Mouse (Mus musculus): Measurements from ENCODE around the gene Nfix. TPM values are rescaled to one million over a fixed set of nuclear protein-coding genes. Genes with fewer than 3 reads are reported as not detected.
A peak's percentile ranks its signal among the peaks of the same experiment; 100 is the strongest.

Nfix gene
- total RNA-seq, 2 experiments from 2014 or later = 465 to 558 TPM

DNA sequence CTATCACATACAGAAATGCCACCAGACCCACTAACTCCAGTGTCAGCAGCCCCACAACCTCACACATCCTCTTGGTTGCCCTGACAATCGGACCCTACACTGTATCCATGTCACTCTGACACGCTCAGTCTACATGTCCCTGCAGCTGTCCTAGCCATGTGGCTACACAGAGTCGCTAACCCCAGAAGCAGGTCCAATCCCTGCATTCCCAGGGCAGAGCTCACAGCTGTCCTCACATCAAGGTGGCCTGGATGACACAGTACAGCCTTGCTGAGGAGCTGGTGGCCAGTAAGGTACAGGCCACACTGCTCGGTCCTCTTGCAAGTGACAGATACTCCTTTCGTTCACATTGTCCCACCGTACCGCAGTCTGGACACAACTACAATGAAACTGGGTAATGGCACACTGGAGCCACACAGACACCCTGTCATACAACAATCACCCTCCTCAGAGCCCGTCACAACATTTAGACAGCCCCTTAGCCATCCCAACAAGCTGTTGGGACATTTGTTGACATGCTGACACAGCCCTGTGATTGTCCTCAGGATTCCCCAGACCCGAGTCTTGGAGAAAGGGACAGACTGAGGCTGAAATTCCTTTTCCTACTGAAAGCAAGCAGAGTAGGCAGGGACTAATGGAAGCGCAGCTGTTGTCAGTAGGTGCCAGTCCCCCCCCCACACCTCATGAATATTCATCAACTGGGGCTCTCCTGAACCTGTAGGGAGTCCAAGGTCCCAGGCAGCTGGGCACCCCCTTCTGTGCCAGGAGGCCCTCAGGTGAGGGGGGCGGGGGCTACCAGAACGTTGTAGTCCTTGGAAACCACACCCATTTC lies 9.2 kb upstream of the Nfix start:
- intact Hi-C loops (cut with DNase I) = no loop called here
- DNase-seq = no peak

DNA sequence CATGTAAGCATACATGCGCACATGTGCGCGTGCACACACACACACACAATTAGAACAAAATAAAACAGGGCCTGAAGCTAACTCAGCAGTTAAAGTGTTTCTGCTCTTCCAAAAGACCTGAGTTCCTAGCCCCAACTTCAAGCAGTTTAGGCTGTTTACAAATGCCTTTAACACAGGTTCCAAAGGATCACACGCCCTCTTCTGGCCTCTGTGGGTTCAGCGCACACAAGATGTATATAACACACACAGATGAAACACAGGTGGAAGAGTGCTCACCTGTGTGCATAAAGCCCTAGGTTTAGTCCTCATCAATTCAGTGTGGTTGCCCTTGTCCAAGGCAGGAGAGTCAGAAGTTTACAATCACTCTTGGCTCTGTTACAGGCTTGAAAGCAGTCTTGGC lies 5.9 kb upstream of the Nfix start:
- no peak overlapping the region for H3K4me3 ChIP-seq
- intact Hi-C loops (cut with DNase I) = no loop called here
- H3K27ac ChIP-seq = no peak overlapping the region
- TF ChIP-seq CTCF (IDR thresholded peaks at IDR 0.05) = no peak; the same call in 1 of the 2 replicates
- DNase-seq = no peak

More for the DNA sequence above, 9.2 kb upstream of the Nfix start:
- Histone ChIP-seq H3K4me3 (no peak overlapping the region), H3K27ac (peak overlapping the region; percentile 62)
- no peak for TF ChIP-seq CTCF (IDR thresholded peaks at IDR 0.05)

DNA sequence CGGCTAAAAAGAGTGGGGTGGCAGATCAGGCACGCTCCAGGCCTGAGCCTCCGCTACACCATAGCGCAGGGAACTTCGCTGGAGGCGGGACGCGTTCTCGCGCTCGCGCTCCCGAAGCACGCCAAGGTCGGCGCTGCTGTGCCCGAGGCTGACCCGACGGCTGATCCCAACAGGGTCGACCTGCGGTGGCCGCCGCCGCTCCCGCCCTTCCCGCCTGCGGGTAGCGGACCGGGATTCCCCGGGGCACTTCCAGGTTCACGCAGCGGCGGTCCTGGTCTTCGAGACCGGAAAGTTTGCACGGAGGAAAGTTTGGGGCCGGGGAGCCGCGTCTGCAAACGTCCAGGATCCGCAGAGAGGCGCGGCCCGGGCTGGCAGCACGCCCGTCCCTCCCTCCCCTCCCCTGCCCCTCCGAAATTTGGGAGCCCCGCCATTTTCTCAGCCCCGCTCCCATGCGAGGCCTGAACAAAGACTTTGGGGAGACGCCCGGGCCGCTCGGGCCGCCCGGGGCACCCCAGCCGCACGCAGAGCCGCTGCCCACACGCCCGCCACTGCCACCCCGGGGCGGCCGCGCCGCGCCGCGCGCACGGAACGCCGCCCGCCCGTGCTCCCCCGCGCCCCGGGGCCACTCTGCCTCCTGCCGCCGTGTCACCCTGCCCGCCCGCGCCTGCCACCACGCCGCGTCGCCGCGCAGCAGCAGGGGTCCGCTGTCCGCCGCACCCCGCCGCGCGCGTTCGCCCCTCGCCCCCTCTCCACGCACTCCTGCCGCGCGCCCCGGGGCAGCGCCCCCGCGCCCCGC lies 810 bp downstream of the Nfix start:
- peak; percentile 86 for DNase-seq
- Histone ChIP-seq H3K27ac (peak overlapping the region; percentile 96), H3K4me3 (peak overlapping the region; percentile 91)
- TF ChIP-seq CTCF (IDR thresholded peaks at IDR 0.05) = peak; percentile 7; the same call in 1 of the 2 replicates
- intact Hi-C loops (cut with DNase I) = loop anchor here (2.0 to 5.0 kb wide), 3 partner anchors 25 to 63 kb away; no protein-coding TSS in a partner anchor

DNA sequence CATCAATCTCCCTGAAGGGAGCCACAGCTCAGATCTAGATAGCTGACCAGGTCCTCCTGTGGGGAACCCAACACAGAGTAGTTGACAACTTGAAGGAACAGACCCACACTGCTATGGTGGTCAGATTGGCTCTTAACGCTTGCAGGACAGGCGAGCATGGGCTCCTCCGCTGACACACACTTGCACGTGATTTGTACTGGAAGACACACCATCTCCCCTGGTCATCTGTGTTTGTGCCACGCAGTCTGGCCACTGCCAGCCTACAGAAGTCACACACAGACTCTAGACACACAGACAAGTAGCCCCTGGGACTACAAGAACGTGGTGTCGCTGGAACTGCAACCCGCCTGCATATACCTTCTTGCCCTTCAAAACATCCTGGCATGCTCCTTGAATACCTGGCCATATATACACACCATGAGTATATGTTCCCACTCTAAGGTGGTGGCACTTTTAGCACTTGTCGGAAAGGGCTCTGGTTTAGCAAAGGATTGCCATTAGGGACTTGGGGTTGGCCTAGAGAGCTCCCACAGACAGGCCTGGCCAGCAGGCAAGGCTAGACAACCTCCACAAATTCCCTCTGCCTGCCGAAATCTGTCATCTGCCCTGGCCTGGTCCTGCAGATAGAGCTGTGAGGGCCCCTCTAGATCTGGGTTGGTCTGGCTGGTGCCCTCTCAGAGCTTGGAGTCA lies 1.6 kb downstream of the Nfix start:
- intact Hi-C loops (cut with DNase I) = loop anchor here (2.0 to 5.0 kb wide), 3 partner anchors 24 to 62 kb away; no protein-coding TSS in a partner anchor
- no peak for DNase-seq
- TF ChIP-seq CTCF (IDR thresholded peaks at IDR 0.05) = no peak
- Histone ChIP-seq H3K27ac (peak overlapping the region; percentile 96), H3K4me3 (peak overlapping the region; percentile 91)

DNA sequence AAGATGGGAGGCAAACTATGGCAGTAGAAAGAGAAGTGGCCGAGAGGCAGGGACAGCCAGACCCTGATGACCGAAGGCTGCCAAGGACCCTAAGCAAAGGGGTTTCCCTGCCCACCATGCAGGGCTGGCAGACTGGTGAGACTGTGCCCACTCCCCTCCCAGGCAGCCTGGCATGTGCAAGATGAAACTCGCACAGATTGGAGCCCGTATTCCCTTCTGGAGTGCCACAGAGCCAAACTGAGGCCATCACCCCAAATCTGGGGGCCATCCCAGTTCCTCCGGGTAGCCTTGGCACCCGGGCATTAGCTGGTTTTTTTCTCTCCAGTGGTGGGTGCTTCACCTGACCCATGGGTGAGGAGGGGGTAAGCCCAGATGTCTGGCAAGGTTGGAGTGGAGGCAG lies 2.2 kb downstream of the Nfix start:
- DNase-seq = no peak
- no peak for TF ChIP-seq CTCF (IDR thresholded peaks at IDR 0.05)
- H3K4me3 ChIP-seq = peak overlapping the region; percentile 91
- intact Hi-C loops (cut with DNase I) = loop anchor here (2.0 to 5.0 kb wide), 3 partner anchors 23 to 61 kb away; no protein-coding TSS in a partner anchor
- H3K27ac ChIP-seq = peak overlapping the region; percentile 96

DNA sequence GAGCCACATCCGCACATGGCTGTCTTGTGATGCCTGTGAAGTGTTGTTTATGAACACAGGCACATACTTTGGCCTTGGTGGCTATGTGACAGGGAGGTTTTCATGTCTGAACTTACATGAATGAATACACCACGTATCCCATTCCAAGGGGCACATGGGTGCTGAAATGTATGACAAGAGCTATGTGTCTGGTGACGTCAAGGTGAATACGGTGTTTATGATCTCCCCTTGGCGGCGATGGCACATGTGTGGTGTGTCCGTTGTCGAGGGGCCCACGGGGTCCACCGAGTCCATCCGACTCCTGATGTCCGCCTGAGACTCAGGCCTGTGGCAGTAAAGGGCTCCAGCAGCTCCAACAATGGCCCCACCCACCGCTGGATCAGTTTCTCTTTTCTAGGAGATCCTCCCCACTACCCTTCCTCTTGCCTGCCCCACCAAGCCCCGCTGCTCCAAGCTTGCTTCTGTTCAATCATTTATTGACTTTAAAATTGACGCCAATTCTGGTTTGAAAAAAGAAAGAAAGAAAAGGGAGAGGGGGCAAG lies 2.8 kb downstream of the Nfix start:
- peak; percentile 58 for DNase-seq
- intact Hi-C loops (cut with DNase I) = loop anchor here (5.0 kb wide), 1 partner anchor 35 kb away; no protein-coding TSS in a partner anchor
- Histone ChIP-seq H3K4me3 (peak overlapping the region; percentile 91), H3K27ac (peak overlapping the region; percentile 96)
- TF ChIP-seq CTCF (IDR thresholded peaks at IDR 0.05) = no peak

DNA sequence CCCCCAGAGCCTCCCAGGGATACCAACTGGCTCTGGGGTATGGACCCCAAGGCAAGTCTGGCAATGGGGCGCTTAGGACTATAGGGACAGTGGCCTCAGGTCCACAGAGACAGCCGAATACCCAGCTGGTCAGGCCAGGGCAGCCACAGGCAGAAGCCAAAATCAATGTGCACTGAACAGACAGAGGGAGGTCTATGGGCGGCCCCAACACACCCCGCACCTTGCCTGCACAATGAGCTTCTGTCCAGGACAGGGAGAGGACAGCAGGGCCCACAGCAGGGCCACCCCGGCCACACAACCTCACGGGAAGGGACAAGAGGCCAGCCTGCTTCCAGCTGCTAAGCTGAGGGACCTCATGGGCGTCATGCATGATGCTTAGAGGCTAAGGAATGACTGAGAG lies 5.7 kb downstream of the Nfix start:
- DNase-seq = no peak
- intact Hi-C loops (cut with DNase I) = no loop called here
- Histone ChIP-seq H3K27ac (peak overlapping the region; percentile 96), H3K4me3 (peak overlapping the region; percentile 63)
- TF ChIP-seq CTCF (IDR thresholded peaks at IDR 0.05) = no peak

DNA sequence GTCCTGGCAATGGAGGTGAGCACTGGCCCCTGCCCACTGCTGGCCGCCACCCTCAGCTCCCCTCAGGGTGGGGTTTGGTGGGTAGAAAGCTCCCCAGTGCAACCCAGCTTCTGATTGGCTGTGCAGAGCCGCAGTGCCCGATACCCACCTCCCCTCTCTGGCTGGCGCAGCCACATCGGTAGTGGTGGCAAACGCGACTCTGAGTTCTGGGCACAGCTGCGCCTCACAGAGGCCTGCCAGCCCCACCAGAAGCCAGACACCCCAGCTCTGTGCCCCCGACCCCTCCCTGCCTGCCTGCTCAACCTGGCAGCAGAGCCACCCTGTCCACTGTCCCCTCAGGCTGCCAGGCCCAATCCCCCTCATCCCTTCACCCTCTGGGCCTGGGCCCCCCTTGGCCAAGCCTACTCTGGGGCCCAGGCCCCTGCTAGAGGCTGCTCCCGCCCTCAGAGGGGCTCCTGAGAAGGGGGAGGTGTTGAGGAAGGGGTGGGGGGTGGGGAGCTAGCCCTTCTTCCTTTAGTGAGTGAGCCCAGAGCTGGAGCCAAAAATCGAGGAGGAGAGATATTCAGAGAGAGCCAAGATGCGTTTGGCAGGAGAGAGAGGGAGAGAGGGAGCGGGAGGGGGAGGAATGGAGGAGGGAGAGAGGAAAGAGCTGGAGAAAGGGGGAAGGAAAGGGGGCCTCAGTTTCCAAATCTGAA lies 6.2 kb downstream of the Nfix start:
- no peak for TF ChIP-seq CTCF (IDR thresholded peaks at IDR 0.05)
- intact Hi-C loops (cut with DNase I) = no loop called here
- DNase-seq = peak; percentile 86
- H3K27ac ChIP-seq = peak overlapping the region; percentile 96
- H3K4me3 ChIP-seq = peak overlapping the region; percentile 63

DNA sequence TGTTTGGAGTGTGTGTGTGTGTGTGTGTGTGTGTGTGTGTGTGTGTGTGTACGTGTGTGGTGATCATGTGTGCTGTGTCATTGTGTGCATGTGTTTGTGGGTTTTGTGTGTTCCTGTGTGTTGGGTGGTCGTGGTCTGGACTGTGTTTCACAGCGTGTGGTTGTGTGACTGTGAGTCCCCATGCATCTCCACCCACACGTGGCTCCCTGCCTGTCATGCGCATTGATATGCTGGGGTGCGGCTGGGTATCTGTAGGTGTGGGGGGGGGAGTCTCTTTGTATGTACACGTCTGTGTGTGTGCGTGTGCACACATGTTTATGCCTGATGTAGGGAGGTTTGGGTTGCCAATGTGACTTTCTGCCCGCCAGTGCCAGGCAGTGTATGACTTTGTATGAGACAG lies 7.0 kb downstream of the Nfix start:
- Histone ChIP-seq H3K27ac (peak overlapping the region; percentile 96), H3K4me3 (peak overlapping the region; percentile 63)
- intact Hi-C loops (cut with DNase I) = no loop called here
- TF ChIP-seq CTCF (IDR thresholded peaks at IDR 0.05) = no peak
- no peak for DNase-seq

DNA sequence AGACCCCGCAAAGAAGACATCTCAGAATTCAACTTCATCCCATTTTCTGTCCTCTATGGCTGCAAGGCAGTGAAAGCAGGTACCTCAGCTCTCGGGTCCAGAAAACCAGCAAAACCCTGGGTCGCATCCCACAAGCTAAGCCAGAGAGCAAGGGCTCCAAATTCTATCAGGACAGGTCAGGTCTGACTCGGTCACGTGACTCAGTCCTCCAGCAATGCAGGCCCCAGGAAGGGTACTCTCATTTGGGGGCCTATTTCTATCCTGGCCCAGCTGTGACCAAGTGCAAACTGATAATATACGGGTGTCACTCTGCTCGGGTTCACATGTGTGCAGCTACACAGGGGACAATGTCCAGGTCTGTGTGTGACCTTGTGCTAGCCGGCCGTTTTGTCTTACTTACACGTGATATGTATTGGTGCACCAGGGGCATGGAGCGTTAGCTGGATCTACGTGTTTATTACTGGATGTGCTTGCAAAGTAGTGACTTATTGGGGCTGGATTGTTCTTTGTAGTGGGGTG lies 7.7 kb downstream of the Nfix start:
- H3K27ac ChIP-seq = peak overlapping the region; percentile 96
- no peak for TF ChIP-seq CTCF (IDR thresholded peaks at IDR 0.05)
- peak overlapping the region; percentile 38 for H3K4me3 ChIP-seq
- DNase-seq = peak; percentile 44
- intact Hi-C loops (cut with DNase I) = no loop called here

DNA sequence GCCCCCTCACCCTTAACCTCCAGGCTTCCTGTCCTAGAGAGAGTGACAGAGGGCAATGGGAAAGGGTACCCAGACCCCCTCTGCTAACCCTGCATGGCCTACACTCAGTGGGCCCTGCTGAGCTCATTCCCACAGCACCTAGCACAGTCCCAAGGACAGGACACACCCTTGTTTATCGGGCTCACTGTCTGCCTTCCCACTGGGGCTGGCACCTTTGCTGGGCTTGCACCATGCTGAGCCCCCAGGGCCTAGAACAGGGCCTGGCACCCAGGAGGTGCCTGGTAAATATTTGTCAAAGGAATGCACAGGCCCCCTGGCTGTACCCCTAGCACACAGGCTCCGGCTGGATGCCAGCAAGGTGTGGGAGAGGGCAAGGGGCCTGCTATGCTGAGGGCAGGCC lies 9.6 kb downstream of the Nfix start:
- DNase-seq = peak; percentile 62
- Histone ChIP-seq H3K27ac (peak overlapping the region; percentile 96), H3K4me3 (peak overlapping the region; percentile 60)
- intact Hi-C loops (cut with DNase I) = no loop called here
- no peak for TF ChIP-seq CTCF (IDR thresholded peaks at IDR 0.05)
